Mouse (Mus musculus) myocyte (in vitro differentiated cells): ENCODE measurements around the gene Ddx6.

Source experiments
- POLR2A ChIP-seq: IDR thresholded peaks from one replicate; pipeline ENCODE4 v1.6.1; 2011; ENCODE audit warnings: low read depth, mild to moderate bottlenecking, control low read depth, moderate library complexity; ENCODE audit not compliant: insufficient read length
- TCF12 ChIP-seq: IDR thresholded peaks from one replicate; pipeline ENCODE4 v1.6.1; 2011; ENCODE audit warnings: mild to moderate bottlenecking, control low read depth; ENCODE audit not compliant: poor library complexity, insufficient read depth, severe bottlenecking

DNA sequence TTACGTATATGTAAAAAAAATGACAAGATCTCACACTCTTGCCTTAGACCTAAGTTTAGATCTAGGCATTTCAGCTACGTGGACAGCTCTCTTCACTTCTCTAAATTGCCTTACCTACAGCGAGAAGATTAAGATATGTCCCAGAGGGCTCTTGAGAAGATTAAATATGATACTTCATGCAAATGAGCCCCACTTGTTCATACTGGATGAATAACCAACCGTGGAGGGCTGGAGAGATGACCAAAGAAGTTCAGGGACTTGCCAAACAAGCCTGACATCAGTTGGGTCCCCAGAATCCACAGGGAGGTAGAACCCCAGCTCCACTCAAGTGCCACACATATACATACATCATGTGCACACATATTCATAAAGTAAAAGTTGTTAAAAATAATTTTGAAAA is 31.4 kb upstream of the Ddx6 start:
- no peak for TF ChIP-seq POLR2A
- no peak for TF ChIP-seq TCF12
